Mouse (Mus musculus): ENCODE measurements around the gene Hsd17b11. TPM values are rescaled to one million over a fixed set of nuclear protein-coding genes. Genes with fewer than 3 reads are reported as not detected.
A peak's percentile ranks its signal among the peaks of the same experiment; 100 is the strongest.

Hsd17b11 gene
- polyA plus RNA-seq, 1 experiment from 2014 or later: 6.5 TPM

GRCm38 (mm10) chr5:103980705-103981560, 40.8 kb downstream of the Hsd17b11 start:
- DNase-seq (ENCODE audit: low spot score) (peak; percentile 41), ATAC-seq (replicated peaks; ENCODE audit: low FRiP score, low TSS enrichment, low read depth) (peak; percentile 72; the same call in 1 of the 2 replicates)
- WGBS: 78% methylated on average over 9 of the region's 9 CpGs
- H3K4me3 ChIP-seq (ENCODE audit: low read depth, low read length): no peak overlapping the region
- H3K27me3 ChIP-seq (replicated peaks; ENCODE audit: control insufficient read depth, insufficient read depth, low read length): no peaks in the 10 kb centered on the region
- H3K4me2 ChIP-seq (ENCODE audit: low read length): no peak overlapping the region
- no peaks in the 10 kb centered on the region for H3K4me1 ChIP-seq (replicated peaks; ENCODE audit: control insufficient read depth, insufficient read depth, low read length)
- no peaks in the 10 kb centered on the region for H3K9me3 ChIP-seq (ENCODE audit: control insufficient read depth, low read length)
- H3K9ac ChIP-seq (ENCODE audit: low read length): no peak overlapping the region
- H3K27ac ChIP-seq (ENCODE audit: low read depth): no peak overlapping the region
- no peaks in the 10 kb centered on the region for H3K36me3 ChIP-seq (ENCODE audit: control insufficient read depth, insufficient read depth, low read length)

GRCm38 (mm10) chr5:103977907-103978570, 43.7 kb downstream of the Hsd17b11 start:
- peak; percentile 23 for DNase-seq (ENCODE audit: low spot score)

GRCm38 (mm10) chr5:103977297-103977696, 44.4 kb downstream of the Hsd17b11 start, which contains the start of gene Hsd17b13:
TSS of gene Hsd17b13 (minus strand) at chr5:103977410.
- peak; percentile 52; the same call in 1 of the 2 replicates for ATAC-seq (replicated peaks; ENCODE audit: low FRiP score, low TSS enrichment, low read depth)
- Histone ChIP-seq H3K4me3 (ENCODE audit: low read depth, low read length) (no peak within 1 kb of the TSS), H3K27ac (ENCODE audit: low read depth) (no peak within 1 kb of the TSS), H3K36me3 (ENCODE audit: control insufficient read depth, insufficient read depth, low read length) (no peaks in the 10 kb centered on the region), H3K27me3 (replicated peaks; ENCODE audit: control insufficient read depth, insufficient read depth, low read length) (no peaks in the 10 kb centered on the region), H3K9ac (ENCODE audit: low read length) (no peak within 1 kb of the TSS), H3K4me1 (replicated peaks; ENCODE audit: control insufficient read depth, insufficient read depth, low read length) (no peaks in the 10 kb centered on the region), H3K4me2 (ENCODE audit: low read length) (no peak within 1 kb of the TSS), H3K9me3 (ENCODE audit: control insufficient read depth, low read length) (no peaks in the 10 kb centered on the region)
- 71% methylated on average over 4 of the region's 4 CpGs for WGBS
- peak; percentile 50 for DNase-seq (ENCODE audit: low spot score)

More at GRCm38 (mm10) chr5:103977907-103978570, 43.7 kb downstream of the Hsd17b11 start:
- WGBS: 91% methylated on average over 7 of the region's 7 CpGs
- no peak for ATAC-seq (replicated peaks; ENCODE audit: low FRiP score, low TSS enrichment, low read depth)
- Histone ChIP-seq H3K9me3 (ENCODE audit: control insufficient read depth, low read length) (no peaks in the 10 kb centered on the region), H3K4me2 (ENCODE audit: low read length) (no peak overlapping the region), H3K36me3 (ENCODE audit: control insufficient read depth, insufficient read depth, low read length) (no peaks in the 10 kb centered on the region), H3K4me1 (replicated peaks; ENCODE audit: control insufficient read depth, insufficient read depth, low read length) (no peaks in the 10 kb centered on the region), H3K4me3 (ENCODE audit: low read depth, low read length) (no peak overlapping the region), H3K27ac (ENCODE audit: low read depth) (no peak overlapping the region), H3K27me3 (replicated peaks; ENCODE audit: control insufficient read depth, insufficient read depth, low read length) (no peaks in the 10 kb centered on the region), H3K9ac (ENCODE audit: low read length) (no peak overlapping the region)

GRCm38 (mm10) chr5:103975736-103976135, 46.0 kb downstream of the Hsd17b11 start:
- Histone ChIP-seq H3K4me2 (ENCODE audit: low read length) (no peak overlapping the region), H3K4me3 (ENCODE audit: low read depth, low read length) (no peak overlapping the region), H3K9ac (ENCODE audit: low read length) (no peak overlapping the region), H3K36me3 (ENCODE audit: control insufficient read depth, insufficient read depth, low read length) (no peaks in the 10 kb centered on the region), H3K4me1 (replicated peaks; ENCODE audit: control insufficient read depth, insufficient read depth, low read length) (no peaks in the 10 kb centered on the region), H3K9me3 (ENCODE audit: control insufficient read depth, low read length) (no peaks in the 10 kb centered on the region), H3K27me3 (replicated peaks; ENCODE audit: control insufficient read depth, insufficient read depth, low read length) (no peaks in the 10 kb centered on the region), H3K27ac (ENCODE audit: low read depth) (no peak overlapping the region)
- no peak for ATAC-seq (replicated peaks; ENCODE audit: low FRiP score, low TSS enrichment, low read depth)
- DNase-seq (ENCODE audit: low spot score): peak; percentile 6
- 73% methylated on average over 7 of the region's 7 CpGs for WGBS

GRCm38 (mm10) chr5:103972801-103973200, 48.9 kb downstream of the Hsd17b11 start:
- DNase-seq (ENCODE audit: low spot score): peak; percentile 52
- Histone ChIP-seq H3K9ac (ENCODE audit: low read length) (no peak overlapping the region), H3K4me3 (ENCODE audit: low read depth, low read length) (no peak overlapping the region), H3K27ac (ENCODE audit: low read depth) (no peak overlapping the region), H3K9me3 (ENCODE audit: control insufficient read depth, low read length) (no peaks in the 10 kb centered on the region), H3K4me1 (replicated peaks; ENCODE audit: control insufficient read depth, insufficient read depth, low read length) (no peaks in the 10 kb centered on the region), H3K4me2 (ENCODE audit: low read length) (peak overlapping the region; percentile 14; the same call in 1 of the 2 replicates), H3K27me3 (replicated peaks; ENCODE audit: control insufficient read depth, insufficient read depth, low read length) (no peaks in the 10 kb centered on the region), H3K36me3 (ENCODE audit: control insufficient read depth, insufficient read depth, low read length) (no peaks in the 10 kb centered on the region)
- 69% methylated on average over 13 of the region's 13 CpGs for WGBS
- no peak for ATAC-seq (replicated peaks; ENCODE audit: low FRiP score, low TSS enrichment, low read depth)

GRCm38 (mm10) chr5:103972379-103972778, 49.3 kb downstream of the Hsd17b11 start:
- peak; percentile 37 for DNase-seq (ENCODE audit: low spot score)
- Histone ChIP-seq H3K4me2 (ENCODE audit: low read length) (peak overlapping the region; percentile 14; the same call in 1 of the 2 replicates), H3K4me3 (ENCODE audit: low read depth, low read length) (no peak overlapping the region), H3K36me3 (ENCODE audit: control insufficient read depth, insufficient read depth, low read length) (no peaks in the 10 kb centered on the region), H3K9ac (ENCODE audit: low read length) (no peak overlapping the region), H3K4me1 (replicated peaks; ENCODE audit: control insufficient read depth, insufficient read depth, low read length) (no peaks in the 10 kb centered on the region), H3K9me3 (ENCODE audit: control insufficient read depth, low read length) (no peaks in the 10 kb centered on the region), H3K27ac (ENCODE audit: low read depth) (no peak overlapping the region), H3K27me3 (replicated peaks; ENCODE audit: control insufficient read depth, insufficient read depth, low read length) (no peaks in the 10 kb centered on the region)
- no peak for ATAC-seq (replicated peaks; ENCODE audit: low FRiP score, low TSS enrichment, low read depth)
- 59% methylated on average over 19 of the region's 19 CpGs for WGBS

- ATAC-seq (replicated peaks; ENCODE audit: low FRiP score, low TSS enrichment, low read depth) (no peak), DNase-seq (ENCODE audit: low spot score) (peak; percentile 44)
- Histone ChIP-seq H3K9ac (ENCODE audit: low read length) (no peak overlapping the region), H3K36me3 (ENCODE audit: control insufficient read depth, insufficient read depth, low read length) (no peaks in the 10 kb centered on the region), H3K27me3 (replicated peaks; ENCODE audit: control insufficient read depth, insufficient read depth, low read length) (no peaks in the 10 kb centered on the region), H3K27ac (ENCODE audit: low read depth) (no peak overlapping the region), H3K9me3 (ENCODE audit: control insufficient read depth, low read length) (no peaks in the 10 kb centered on the region), H3K4me3 (ENCODE audit: low read depth, low read length) (no peak overlapping the region), H3K4me1 (replicated peaks; ENCODE audit: control insufficient read depth, insufficient read depth, low read length) (no peaks in the 10 kb centered on the region), H3K4me2 (ENCODE audit: low read length) (no peak overlapping the region)
- WGBS: 75% methylated on average over 5 of the region's 5 CpGs
These were observed 50.7 kb downstream of the Hsd17b11 start for GRCm38 (mm10) chr5:103971051-103971450.

GRCm38 (mm10) chr5:103962935-103963429, 58.7 kb downstream of the Hsd17b11 start:
- Histone ChIP-seq H3K36me3 (ENCODE audit: control insufficient read depth, insufficient read depth, low read length) (no peaks in the 10 kb centered on the region), H3K27ac (ENCODE audit: low read depth) (no peak overlapping the region), H3K9ac (ENCODE audit: low read length) (no peak overlapping the region), H3K4me2 (ENCODE audit: low read length) (no peak overlapping the region), H3K27me3 (replicated peaks; ENCODE audit: control insufficient read depth, insufficient read depth, low read length) (no peaks in the 10 kb centered on the region), H3K4me1 (replicated peaks; ENCODE audit: control insufficient read depth, insufficient read depth, low read length) (no peaks in the 10 kb centered on the region), H3K9me3 (ENCODE audit: control insufficient read depth, low read length) (no peaks in the 10 kb centered on the region), H3K4me3 (ENCODE audit: low read depth, low read length) (no peak overlapping the region)
- DNase-seq (ENCODE audit: low spot score) (no peak), ATAC-seq (replicated peaks; ENCODE audit: low FRiP score, low TSS enrichment, low read depth) (no peak)
- WGBS: 63% methylated on average over 1 of the region's 1 CpGs

All from intestine, embryonic 14.5 days (tissue).